Mouse (Mus musculus) neural tube, embryonic 11.5 days (tissue): ENCODE measurements around the gene Ptpn21. TPM values are rescaled to one million over a fixed set of nuclear protein-coding genes. Genes with fewer than 3 reads are reported as not detected.

Source experiments
- polyA plus RNA-seq: library from polyadenylated mRNA; unstranded; fragments of >200 nt; fragmentation: Nextera tagmentation; extraction: Ambion mirVana; gene quantifications from 2 replicates; pipeline ENCODE4 v1.2.1, GENCODE M21; 2014

The Ptpn21 gene
- polyA plus RNA-seq, 1 experiment from 2014 or later = 6.6 TPM

Other genes with a start within 250 kb of the Ptpn21 start
- 21.3 and 22.8 TPM in 2 replicates for gene Kcnk10, start 159.1 kb downstream of the Ptpn21 start, polyA plus RNA-seq
- 19.5 and 24.1 TPM in 2 replicates for gene Spata7, start 109.2 kb downstream of the Ptpn21 start, polyA plus RNA-seq
- 169 and 170 TPM in 2 replicates for gene Zc3h14, start 9.6 kb upstream of the Ptpn21 start, polyA plus RNA-seq
- 8.1 and 11.1 TPM in 2 replicates for gene Eml5, start 164.1 kb upstream of the Ptpn21 start, polyA plus RNA-seq
- gene Ttc8, start 183.2 kb upstream of the Ptpn21 start, polyA plus RNA-seq = 32.2 and 35.0 TPM in 2 replicates